Mouse (Mus musculus) cerebellum, adult 2 months (tissue): ENCODE measurements at regions not wholly inside any gene's neighbourhood (a gene's known extent, or its start where the extent isn't known, plus 50 kb on each side); places are given as distances from the start of the nearest gene placed in this dataset.

Experiments
- CTCF ChIP-seq: fragments of 200-500 bp; IDR thresholded peaks from 2 replicates; pipeline ENCODE4 v1.5.1; 2011; ENCODE audit warnings: low read depth, mild to moderate bottlenecking, control low read depth, low read length, moderate library complexity, borderline replicate concordance; ENCODE audit not compliant: insufficient read depth
- POLR2A ChIP-seq: fragments of 200-500 bp; IDR thresholded peaks from 2 replicates; pipeline ENCODE4 v1.6.1; 2011; ENCODE audit warnings: low read length, control low read depth, borderline replicate concordance; ENCODE audit not compliant: insufficient read depth

DNA sequence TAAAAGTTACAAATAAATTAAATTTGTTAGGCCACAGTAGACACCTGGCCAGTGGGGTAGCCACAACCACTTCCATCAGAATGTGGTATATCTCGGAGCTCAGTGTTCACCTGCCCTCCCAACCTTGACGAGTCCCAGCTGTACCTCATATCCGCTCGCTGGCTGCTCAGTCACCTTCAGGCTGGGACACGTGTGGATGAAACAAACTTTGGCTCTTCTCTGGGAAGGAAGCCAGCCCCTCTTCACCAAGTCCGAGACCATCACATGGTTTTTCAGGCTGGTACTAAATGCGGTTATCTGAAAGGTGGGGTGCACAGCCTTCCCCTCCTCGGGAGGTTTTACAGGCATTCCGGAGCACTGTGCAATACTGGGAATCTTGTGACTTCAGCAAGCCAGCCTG lies 113.3 kb upstream of the D7Ertd443e start:
- TF ChIP-seq CTCF = no peak
- TF ChIP-seq POLR2A = no peak
